Mouse (Mus musculus) thymus, postnatal 36 days (tissue): ENCODE results near the gene C2cd3.
"Not testable (repeated sequence)": the region's sequence is repeated elsewhere in the genome, so short reads cannot be mapped to it uniquely, and the experiment has no call there.

ENCODE experiments used
- DNase-seq, 2 experiments: peaks; one replicate each; pipeline ENCODE4 v3.0.0; 2022; ENCODE audit warnings: mixed read lengths in 2 of 2

The C2cd3 gene

DNA sequence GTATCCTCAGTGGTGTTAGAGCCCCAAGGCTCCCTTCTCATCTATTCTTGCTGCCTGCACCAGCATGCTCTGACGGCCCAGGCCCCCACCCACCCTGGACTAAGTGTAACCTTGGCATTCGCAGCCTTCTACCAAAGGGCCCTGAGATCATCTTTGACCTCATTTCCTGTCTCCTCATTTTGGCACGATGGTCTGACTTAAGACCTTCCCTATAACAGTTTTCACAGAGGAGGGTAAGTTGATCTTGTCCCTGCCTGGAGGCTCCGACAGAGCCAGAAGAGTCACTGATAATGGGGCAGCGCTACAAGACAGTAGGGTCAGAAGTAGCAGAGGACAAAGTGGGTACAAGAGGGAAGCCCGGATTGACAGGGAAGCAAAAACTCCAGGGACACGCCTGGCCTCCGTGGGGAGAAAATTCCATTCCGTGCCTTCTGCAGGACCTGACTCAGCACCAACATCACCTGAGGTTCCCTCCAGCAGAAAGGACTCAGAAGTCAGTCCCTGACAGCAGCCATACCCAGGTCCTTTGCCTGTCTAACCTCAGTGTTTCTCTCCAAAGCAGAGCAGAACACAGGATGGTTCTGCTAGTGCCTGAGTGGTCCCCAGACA lies 101.9 kb downstream of the C2cd3 start:
- DNase-seq = no peak

DNA sequence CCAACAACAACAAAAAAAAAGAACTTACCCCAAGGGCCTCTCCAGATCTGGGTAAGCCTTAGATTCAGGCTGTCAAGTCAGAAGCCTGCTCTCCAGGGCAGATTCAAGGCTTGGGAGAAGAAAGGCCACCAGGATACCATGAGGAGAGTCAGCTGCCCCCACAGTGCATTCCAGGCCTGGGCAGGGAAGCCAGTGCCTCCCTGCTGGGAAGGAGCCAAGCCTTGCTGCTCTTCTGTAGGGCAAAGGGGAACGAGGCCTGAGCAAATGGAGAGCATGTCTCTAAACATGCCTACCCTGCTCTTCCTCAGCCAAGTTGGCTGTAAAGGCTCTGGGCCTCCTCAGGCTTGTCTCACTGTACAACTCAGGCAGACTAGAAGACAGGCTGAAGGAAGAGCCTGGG lies 102.6 kb downstream of the C2cd3 start:
- DNase-seq = no peak

DNA sequence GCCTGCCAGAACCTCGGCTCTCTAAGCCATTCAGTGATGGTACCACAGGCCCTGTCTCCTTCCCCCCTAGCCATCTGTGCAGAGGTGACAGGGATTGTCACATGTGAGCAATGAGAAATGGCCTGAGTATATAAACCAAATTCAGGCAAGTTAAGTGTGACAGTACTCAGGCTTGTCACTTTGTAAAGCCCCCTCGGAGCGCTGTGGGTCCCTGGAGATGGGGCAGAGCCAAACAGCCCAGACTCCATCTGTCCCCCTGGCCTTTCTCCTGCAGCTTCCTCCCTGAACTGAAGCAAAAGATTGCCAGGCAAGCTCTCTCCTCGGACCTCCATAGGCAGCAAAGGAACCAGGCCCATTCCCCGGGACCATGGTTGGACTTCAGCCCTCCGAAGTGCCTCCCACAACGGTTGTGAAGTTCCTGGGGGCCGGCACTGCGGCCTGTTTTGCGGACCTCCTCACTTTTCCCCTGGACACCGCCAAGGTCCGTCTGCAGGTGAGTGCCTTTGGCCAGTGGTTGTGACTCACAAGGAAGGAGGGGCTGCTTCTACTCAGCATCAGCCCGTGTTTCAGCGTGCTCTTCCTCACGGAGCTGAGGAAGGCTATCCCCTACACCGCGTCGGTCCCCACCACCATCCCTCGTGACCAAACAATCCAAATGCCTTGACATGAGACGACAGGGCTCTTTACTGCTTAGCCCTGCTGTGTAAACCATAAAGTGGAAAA lies 107.2 kb downstream of the C2cd3 start:
- no peak for DNase-seq

GRCm38 (mm10) chr7:100479823-100480164 lies 107.8 kb downstream of the C2cd3 start:
- DNase-seq = no peak

GRCm38 (mm10) chr7:100480175-100480574 lies 108.1 kb downstream of the C2cd3 start:
- no peak for DNase-seq

- not testable (repeated sequence) for DNase-seq
These were observed 110.0 kb downstream of the C2cd3 start for GRCm38 (mm10) chr7:100482046-100482445.

DNA sequence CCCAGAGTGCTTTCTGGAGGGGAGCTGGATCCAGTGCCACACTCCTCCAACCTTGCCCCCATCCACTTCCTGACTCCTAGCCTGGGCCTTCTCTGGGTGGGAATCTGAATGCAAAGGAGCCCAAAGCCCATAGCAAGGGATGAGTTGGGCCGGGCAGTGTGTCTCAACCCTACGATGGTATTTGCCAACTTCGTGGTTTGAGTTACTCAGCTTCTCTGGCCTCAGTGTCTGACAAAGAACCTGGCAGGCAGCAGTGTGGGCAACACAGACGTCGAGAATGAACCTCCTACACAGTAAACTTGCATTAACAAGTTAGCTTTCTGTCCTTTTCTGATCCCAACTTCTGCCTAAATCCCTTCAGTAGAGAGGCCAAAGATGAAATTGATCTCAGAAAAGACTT lies 112.5 kb downstream of the C2cd3 start:
- DNase-seq = no peak

- DNase-seq = no peak
These were observed 115.3 kb downstream of the C2cd3 start for GRCm38 (mm10) chr7:100487301-100487700.

- DNase-seq = no peak
These were observed 116.5 kb downstream of the C2cd3 start for GRCm38 (mm10) chr7:100488474-100489048.

DNA sequence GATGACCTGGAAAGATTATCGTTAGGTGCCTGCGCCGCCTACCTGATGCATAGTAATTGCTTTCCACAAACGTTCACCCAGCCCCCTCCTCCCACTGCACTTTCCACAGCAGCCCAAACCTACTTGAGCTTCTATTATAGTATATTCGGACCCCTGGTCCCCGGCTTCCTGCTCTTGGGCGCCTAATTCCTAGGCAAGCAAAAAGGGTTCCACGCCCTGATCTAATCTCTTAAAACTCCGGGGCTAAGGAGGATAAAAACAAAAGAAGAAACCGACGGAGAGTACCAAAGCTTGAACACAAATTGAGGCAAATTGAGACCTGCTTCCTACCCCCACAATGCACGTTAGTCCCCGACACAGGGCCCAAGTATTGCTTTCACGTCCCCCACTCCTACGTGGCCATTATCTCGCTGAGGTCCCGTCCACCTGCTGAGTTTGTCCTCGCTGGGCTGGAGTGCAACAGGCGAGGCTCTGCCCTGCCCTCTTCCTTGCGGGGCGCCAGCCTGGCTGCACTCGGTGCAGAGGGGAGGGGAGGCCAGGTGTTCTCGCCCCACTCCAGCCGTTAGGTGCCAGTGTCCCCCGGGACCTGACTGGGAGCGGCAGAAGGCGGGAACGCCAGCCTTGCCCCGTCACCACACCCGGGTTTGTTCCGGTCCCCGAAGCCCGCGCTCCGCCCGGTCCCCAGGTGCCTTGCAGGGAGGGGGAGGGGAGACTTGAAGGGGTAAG lies 120.5 kb downstream of the C2cd3 start:
- DNase-seq = peak in 1 of 2 experiments; percentile 57

DNA sequence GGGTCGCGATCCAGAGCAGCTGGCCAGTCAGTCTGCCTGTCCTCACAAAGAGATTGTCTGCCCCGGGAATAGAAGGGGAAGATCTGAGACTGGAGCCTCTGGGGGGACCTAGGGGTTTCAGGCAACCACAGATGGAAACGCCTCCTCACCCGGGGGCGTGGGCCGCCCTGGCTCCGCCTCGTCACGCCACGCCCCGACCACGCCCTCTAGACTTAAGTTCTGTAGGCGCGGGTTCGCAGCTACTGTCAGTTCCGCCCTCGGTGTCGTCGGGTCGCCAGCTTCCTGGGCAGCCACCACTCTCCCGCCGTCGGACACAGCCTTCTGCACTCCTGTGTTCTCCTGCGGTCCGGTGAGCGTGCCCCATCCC lies 121.1 kb downstream of the C2cd3 start, which contains the start of gene Ucp2:
Gene Ucp2, plus strand, starts transcription at position 221 of the 367 bp plus-strand sequence.
- DNase-seq = peak; percentile 97 to 99

- DNase-seq = peak; percentile 53 to 68
These were observed 121.7 kb downstream of the C2cd3 start for GRCm38 (mm10) chr7:100493484-100494414.

DNA sequence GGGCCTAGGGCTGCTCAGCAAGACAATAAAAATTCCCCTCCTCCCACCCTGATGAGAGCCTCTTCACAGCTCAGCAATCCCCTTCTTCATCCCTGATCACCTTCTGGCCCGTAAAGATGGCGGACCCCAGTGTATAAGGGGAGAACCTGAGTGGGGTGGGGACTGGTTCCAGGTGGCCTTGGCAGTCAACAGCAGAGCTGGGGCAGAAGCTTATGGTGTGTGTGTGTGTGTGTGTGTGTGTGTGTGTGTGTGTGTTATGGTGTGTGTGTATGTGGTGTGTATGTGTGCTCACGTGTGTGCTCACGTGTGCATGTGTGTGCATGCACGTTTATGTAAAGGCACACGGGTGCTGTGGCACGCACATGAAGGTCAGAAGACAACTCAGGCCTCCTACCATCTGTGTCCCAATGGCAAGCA lies 122.4 kb downstream of the C2cd3 start:
- peak; percentile 45 to 53 for DNase-seq

GRCm38 (mm10) chr7:100495042-100495441 lies 123.0 kb downstream of the C2cd3 start:
- DNase-seq = peak; percentile 51 to 55

DNA sequence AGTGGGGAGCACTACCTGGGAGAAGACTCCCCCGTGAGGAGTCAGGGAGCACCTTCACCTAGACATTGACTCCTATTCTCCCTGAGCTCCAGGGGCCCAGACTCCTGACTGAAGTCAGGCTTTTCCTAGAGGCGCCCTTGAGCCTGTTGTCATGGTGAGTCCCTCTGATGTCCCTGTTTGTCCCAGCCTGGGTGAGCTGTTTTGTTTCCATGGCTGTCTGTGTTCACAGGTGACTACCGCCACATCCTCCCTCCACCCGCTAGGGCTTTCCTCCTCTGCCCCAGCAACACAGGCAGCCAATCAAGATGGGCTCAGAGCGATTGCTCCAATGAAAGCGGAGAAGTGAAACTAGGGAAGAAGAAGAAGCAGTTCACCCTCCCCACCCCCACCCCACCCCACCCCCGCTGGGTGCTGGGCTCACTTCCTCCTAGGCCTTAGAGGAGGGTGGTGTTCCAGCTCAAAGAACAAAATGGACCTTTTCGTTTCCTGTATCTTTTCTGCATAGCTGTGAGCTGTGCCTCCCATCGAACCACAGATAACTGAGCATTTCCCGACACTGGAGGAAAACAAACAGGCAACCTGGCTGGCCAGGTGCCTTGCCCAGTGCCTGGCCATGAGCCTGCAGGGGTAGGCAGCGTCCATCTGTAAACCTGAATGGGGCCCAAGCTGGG lies 123.7 kb downstream of the C2cd3 start:
- DNase-seq = peak; percentile 86 to 93

DNA sequence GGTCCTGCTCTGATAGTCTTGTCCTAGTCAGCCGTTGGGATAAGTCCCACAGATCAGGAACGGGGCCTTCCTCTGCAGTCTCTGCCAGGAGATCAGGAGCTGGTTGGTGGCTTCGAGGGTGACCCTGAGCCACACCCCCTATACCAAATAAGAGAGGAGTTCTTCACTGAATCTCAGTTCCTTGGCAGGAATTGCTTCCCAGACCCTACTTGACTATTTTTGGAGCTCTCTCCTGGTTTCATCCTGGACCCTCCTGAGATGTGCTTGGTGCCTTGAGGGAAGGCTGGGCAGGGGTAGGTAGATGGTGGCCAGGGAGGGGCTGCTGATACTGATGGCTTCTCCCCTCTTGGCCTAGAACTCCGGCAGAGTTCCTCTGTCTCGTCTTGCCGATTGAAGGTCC lies 124.3 kb downstream of the C2cd3 start:
- peak in 1 of 2 experiments; percentile 27 for DNase-seq

GRCm38 (mm10) chr7:100496791-100497190 lies 124.8 kb downstream of the C2cd3 start:
- peak in 1 of 2 experiments; percentile 35 for DNase-seq

DNA sequence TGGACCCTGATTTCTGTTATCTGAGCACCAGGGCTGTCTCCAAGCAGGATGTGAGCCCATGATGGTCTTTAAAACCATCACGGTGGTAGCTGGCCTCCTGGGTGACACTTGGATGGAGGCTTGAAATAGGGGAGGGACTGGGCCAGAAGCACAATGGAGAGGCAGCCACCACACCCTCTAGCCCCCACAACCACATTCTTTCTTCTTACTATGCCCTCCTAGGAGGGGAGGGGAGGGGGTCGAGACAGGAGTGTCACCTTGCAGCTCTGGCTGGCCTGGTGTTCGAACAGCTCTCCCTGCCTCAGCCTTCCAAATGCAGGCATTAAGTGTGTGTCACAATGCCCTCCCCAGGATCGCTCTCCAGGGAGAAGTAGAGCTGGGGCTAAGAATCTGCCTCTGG lies 125.4 kb downstream of the C2cd3 start:
- DNase-seq = no peak

DNA sequence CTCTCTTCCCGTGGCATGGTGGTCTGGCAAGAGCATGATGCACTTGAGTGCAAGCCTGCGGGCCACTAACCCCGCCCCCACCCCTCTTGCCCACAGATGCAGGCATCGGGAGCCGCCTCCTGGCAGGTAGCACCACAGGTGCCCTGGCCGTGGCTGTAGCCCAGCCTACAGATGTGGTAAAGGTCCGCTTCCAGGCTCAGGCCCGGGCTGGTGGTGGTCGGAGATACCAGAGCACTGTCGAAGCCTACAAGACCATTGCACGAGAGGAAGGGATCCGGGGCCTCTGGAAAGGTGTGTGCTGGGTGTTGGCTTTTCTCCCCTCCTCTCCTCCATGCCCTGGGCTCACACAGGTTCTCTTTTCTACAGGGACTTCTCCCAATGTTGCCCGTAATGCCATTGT lies 125.9 kb downstream of the C2cd3 start:
- DNase-seq = peak in 1 of 2 experiments; percentile 41

- no peak for DNase-seq
These were observed 127.4 kb downstream of the C2cd3 start for GRCm38 (mm10) chr7:100499465-100499864.

DNA sequence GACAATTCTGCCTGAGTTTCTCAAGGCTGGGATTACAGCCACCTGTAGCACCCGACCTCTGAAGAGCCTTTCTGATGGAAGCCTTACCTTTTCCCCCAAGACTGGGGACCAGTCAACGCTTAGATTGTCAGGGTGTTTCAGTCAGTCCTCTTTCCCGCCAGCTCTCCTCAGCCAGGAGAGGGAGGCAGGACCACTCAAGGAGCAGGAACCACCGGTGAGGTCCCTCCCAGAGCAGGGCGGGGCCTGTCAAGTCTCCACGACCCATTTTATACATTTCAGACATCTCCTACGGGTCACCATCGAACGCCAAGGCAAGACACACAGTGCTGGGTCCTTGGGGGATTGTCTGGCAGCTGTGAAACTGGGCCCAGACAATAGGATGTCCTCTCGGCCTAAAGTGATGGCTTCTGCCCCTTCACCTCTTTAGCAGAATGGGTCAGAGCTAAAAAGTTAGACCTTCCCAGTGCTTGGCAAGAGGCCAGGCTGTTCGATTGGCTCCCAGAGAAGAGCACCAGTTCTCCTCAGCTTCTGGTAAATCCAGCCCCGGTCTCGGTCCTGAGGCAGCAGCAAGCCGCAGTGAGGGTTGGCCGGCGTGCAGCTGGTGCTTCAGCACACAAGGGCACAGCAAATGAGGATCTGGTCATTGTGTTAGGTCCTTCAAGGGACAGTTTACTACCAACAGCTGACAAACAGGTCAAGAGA lies 128.4 kb downstream of the C2cd3 start:
- DNase-seq = peak; percentile 18 to 40
